Mouse (Mus musculus) cerebellum, adult 11 months (tissue): ENCODE results near the gene Slc22a3.

Experiments
- DNase-seq: peaks from one replicate; pipeline ENCODE4 v3.0.0; 2022

Gene Slc22a3

DNA sequence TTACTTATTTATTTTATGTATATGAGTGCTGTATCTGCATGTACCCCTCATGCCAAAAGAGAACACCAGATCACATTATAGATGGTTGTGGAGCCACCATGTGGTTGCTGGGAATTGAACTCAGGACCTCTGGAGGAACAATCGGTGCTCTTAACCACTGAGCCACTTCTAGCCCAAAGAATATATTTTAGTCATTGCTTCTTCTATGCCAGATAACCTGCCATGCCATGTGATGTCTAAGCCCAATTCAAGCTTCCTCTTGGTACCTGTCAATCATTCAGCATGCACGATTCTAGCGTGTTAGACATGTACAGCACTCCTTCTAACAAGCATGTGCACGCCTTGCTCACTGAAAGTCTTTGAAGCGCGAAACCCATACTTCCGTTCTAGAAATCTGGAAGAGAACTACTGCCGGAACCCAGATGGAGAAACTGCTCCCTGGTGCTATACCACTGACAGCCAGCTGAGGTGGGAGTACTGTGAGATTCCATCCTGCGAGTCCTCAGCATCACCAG, 111.3 kb downstream of the Slc22a3 start:
- DNase-seq = no peak

DNA sequence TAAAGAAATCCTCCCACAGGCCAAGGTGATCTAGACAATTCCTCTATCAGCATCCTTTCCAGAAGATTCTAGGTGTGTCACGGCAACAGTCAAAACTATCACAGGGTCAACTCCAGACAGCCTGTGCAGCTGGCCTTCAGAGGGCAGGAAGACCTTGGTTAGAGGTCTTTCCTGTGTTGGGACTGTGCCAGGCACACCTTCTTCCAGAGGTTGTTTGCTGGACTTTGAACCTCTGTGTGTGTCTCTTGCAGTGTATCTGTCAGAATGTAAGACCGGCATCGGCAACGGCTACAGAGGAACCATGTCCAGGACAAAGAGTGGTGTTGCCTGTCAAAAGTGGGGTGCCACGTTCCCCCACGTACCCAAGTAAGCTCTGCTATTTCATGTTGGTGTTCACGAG, 119.3 kb downstream of the Slc22a3 start:
- DNase-seq = no peak

DNA sequence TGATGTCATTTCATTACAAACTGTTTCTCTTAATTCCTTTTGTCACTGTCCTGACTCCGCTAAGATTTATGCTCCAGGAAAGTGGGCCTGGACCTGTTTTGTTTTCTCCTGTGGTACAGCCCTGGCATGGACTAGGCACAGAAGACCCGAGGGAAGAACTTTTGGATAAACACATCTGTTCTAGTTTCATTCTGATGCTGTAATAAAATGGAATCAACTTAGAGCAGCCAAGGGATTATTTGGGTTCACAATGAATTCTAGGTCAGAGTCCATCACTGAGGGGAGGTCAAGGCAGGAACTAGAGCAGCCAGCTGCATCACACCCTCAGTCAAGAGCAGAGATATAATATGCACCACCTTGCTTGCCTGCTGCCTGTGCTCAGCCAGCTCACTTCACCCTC, 119.7 kb downstream of the Slc22a3 start:
- no peak for DNase-seq

DNA sequence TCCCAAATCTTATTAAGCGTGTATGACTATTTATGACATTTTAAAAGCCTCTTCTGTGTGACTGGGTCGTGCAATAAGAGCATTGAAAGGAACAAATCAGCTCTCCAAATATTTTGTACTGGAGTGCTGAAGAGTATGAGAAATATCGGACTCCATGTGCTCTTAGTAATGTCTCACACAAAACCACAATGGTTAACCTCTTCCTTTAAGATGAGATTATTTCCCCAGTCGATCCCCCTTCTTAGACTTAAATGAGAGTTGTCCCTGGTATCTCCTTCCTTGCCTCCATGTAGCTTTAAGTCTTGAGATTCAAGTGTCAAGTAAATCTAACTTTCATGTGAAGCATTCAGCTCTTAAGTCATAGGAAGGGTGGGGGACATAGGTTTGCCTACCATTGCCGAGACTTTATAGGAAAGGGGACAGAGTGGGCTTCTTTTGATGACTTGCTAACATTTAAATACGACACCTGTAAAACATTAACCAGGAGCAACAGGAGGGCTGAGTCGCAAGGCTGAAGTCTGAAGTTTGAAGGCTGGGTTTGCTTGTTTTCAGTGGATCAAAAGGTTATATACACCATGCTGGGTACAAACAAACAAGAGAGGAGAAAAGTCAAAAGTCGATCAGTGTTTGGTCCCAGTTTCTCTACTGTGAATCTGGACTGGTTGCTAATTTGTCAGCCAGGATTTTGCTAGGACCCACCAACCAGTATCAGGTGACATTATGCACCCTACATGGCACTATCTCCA, 122.3 kb downstream of the Slc22a3 start:
- no peak for DNase-seq

DNA sequence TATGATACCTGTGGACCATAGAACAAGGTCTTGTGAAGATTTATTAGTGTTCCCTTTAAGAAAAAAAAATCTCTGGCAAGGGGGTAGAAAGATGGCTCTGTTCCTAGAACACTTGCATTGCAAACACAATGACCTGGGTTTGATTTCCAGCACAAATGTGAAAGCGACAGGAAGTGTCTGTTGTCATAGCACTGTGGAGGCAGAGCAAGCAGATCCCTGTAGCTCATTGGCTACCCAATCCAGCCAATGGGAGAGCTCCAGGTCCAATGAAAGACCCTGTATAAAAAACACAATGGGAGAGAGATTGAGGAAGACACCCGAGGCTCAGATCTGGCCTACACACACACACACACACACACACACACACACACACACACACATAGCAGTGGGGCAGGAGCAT, 125.0 kb downstream of the Slc22a3 start:
- DNase-seq = no peak

DNA sequence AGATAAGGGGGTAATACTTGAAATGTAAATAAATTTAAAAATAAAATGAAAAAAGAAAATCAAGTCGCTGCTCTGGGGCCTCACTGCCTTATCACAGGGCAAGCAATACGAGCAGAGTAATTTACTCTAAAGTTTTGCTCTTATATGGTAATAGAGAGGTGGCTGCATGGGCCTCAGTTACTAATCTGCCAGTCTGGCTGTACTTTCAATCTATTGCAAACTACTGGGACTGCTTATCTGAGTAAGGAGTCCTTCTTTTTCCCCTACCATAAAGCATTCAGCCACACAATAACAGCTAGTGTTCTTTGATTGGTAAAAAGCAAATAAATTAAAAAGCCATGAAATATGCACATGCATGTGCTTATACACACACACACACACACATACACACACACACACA, 125.9 kb downstream of the Slc22a3 start:
- DNase-seq = no peak

DNA sequence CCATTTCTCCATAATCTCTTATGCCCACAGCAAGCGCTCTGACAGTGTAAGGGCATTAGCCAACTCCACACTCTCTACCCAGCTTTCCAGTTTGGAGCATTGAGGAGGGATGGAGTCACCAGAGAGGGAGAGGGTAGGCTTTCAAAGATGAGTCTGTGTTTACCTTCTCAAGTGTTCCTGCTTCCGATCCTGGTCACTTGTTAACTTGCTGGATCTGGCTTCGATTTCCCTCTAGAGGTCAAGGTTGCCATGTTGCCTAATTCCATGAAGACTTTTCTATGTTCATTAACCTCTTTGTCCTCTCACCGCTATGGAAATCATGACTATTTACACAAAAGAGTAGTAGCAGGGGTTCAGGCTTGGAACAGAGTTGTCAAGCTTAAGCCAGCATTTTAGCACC, 127.2 kb downstream of the Slc22a3 start:
- DNase-seq = no peak

DNA sequence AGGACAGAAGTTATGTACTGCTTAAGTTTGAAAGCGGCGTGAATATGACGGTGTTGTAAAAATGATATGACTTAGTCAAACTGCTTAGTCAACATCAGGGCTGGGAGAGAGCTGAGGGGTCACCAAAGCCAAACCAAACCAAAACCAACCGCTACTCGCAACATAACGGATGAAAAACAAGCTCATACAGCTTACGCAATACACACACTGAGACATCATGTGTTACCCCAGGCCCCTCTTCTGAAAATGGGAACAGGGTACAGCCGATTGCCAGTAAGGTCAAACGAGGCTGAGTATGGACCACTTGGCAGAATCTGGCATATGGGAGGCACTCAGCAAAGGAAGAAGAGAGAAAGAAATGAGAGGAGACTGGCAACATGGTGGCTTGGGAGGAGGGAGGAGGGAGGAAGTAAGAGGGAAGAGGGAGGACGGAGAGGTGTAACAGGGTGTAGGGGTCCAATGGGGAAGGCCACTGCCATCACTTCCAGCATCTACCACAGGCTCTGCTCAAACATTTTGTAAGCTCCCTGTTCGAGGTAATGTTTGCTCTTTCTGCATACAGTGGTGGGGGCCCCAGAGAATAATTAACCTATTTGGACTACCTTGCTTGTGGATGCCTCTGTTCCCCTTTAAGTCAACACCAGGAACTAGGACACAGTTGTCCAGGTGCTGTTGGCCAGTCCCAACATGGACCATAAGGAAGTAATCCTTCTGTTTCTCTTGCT, 129.4 kb downstream of the Slc22a3 start, which contains the start of gene Plg:
TSS of gene Plg (plus strand) at position 628 of the 725 bp plus-strand sequence.
- no peak for DNase-seq

DNA sequence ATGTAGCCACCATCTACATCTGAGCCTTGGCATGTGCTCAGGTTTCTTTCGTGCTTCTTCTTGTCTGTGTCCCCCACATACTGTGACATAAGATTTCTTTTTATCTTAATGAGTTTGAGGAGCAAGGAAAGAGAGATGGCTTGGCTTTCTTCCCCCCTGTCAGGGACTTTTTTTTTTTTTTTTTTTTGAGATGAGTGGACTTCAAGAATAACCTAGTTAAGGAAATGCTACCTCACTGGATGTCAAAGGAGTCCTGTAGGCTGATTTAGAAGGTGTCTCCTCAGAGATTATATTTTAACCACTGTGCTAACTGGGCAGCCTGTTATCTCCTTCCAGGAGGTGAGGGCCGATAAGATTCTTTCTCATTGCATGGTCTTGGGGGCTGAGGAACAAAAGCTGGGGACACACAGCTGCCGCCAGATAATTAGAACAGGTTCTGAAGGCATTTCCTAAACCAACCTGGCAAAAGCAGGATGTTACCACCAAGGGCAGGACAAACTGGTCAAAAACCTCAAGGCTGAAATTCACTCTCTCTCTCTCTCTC, 133.8 kb downstream of the Slc22a3 start:
- no peak for DNase-seq

DNA sequence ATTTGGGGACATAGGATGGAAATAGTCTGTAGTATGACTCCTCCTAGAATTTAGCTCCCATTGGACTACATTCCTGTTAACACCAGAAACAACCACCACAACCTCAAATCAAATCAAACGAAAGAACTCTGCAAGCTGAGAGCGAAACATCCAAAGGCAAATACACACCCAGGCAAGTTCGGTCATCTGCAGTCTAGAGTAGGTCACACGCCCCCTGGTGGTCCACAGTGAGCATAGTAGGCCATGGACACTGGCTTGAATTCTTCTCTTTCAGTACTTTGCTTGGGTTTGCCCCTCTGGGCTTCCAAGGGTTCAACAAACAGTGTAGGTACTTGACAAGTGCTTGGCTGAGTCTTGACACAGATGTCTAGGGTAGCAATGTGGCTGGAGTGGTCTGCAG, 135.5 kb downstream of the Slc22a3 start:
- peak; percentile 61 for DNase-seq

DNA sequence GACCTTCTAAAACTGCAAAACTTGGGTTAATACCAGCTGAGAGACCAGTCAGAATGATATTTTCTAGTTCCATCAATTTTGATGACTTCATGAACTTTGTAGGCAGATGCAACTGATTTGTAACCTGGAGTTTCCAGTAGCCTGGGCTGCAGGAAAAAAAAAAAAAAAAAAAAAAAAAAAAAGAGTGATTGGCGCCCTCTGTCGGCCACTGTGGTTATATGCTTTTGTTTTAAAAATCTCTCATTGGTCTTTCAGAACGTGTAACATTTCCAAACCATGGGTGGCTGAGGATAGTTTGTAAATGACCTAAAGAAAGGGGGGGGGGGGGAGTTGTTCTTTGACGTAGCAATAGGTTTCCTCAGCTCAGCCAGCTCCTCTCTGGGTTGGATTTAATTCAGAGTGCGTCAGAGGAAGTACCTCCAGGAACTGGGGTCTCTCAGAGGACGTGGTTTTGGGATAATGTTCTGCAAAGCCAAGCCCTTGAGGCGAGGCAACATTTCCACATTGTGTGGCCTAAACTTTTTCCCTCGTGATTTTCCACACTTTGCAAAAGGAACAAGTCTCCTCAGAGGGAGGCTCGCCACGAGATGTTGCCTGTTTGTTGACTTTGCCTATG, 136.1 kb downstream of the Slc22a3 start:
- peak; percentile 5 for DNase-seq

DNA sequence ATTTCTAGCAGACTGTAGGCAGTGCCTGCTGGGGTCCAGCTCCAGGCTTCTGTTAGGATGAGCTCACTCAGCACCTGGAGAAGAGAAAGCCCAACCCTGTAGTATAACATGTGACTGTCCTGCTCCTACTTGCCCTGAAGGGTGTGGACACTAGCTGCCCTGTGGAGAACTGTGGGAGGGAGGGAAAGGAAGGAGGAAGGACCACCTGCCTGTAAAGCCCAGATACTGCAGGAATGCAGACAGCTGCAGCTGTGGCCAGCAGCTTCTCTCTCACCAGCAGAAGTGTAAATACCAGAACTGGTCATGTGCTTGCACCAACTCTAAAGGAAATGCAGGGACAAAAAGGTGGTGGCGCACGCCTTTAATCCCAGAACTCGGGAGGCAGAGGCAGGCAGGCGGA, 137.2 kb downstream of the Slc22a3 start:
- no peak for DNase-seq

DNA sequence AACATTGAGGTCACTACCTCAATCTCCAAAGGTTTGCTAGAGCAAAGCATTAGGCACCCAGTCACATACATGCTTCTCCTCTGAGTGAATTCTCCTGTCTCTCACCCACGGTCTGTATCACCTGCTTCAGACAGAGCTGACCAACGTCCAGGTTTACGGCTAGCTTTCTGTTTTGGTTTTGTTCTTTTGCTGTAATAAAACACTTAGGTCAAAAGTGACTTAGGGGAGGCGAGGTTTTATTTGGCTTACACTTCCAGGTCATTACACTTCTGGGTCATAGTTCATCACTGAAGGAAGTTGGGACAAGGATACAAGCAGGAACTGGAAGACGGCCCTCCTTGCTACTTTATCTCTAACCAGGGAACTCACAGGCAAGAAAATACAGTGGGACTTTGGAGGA, 138.1 kb downstream of the Slc22a3 start:
- DNase-seq = no peak
